Mouse (Mus musculus) G1E (cell line): Measurements from ENCODE around the gene Znrd1as.

Experiments used
- CTCF ChIP-seq: IDR thresholded peaks from 2 replicates; pipeline ENCODE4 v1.5.1; 2012; ENCODE audit warnings: low read depth, low read length, inconsistent platforms, mixed read lengths
- GATA1 ChIP-seq: IDR thresholded peaks from 2 replicates; pipeline ENCODE4 v1.6.1; 2012; ENCODE audit warnings: borderline replicate concordance, low read length, inconsistent platforms, mixed read lengths

DNA sequence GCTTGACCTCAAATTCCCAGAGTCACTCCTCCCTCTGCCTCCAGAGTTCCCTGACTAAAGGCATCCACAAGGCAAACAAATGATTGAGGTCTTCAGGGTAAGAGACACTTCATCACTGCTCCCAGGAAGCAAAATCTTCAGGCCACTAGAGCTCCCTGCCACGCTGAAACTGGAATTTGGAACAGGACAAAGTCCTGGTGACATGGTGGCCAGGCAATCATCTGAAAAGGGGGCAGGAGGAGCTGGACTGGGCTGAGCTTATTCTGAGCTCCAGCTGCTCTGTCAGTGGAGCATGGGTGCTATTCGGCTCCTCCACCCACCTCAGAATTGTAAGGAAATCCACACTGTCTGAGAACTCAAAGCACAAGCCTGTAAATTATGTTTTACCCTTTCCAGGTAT is 46.4 kb upstream of the Znrd1as start:
- TF ChIP-seq CTCF (no peak), GATA1 (no peak)
